Mouse (Mus musculus) MEL (cell line): Measurements from ENCODE around the gene Gm5901. TPM values are rescaled to one million over a fixed set of nuclear protein-coding genes. Genes with fewer than 3 reads are reported as not detected.

Source experiments
- DNase-seq: peaks from one replicate; pipeline ENCODE4 v3.0.0; 2011; ENCODE audit warnings: low read depth, low spot score
- H3K27ac ChIP-seq: 2 replicates; pipeline ENCODE4 v1.5.1; 2012; ENCODE audit warnings: low read depth, mild to moderate bottlenecking, control low read depth, low read length, moderate library complexity; ENCODE audit not compliant: control insufficient read depth
- H3K27me3 ChIP-seq, 2 experiments: fragments of 150-350 bp in 1 of 2; sonication (generic) in 1 of 2; 2 replicates each; pipeline ENCODE4 v1.6.1; 2012; ENCODE audit warnings: low read length in 2 of 2, mild to moderate bottlenecking in 2 of 2, improper control_type of control experiment in 1 of 2, moderate library complexity in 1 of 2; ENCODE audit not compliant: insufficient read depth in 2 of 2, control insufficient read depth in 1 of 2
- H3K36me3 ChIP-seq, 2 experiments: 2 replicates each; pipeline ENCODE4 v1.6.1; 2012 to 2014; ENCODE audit warnings: low read length in 2 of 2, improper control_type of control experiment in 1 of 2, inconsistent platforms in 1 of 2, mild to moderate bottlenecking in 1 of 2; ENCODE audit not compliant: insufficient read depth in 2 of 2, control insufficient read depth in 1 of 2
- H3K4me1 ChIP-seq, 2 experiments: fragments of 150-350 bp in 1 of 2; sonication (generic) in 1 of 2; 2 replicates each; pipeline ENCODE4 v1.6.1; 2012; ENCODE audit warnings: low read length in 2 of 2, improper control_type of control experiment in 1 of 2, mild to moderate bottlenecking in 1 of 2; ENCODE audit not compliant: insufficient read depth in 2 of 2, control insufficient read depth in 1 of 2
- H3K4me3 ChIP-seq, 2 experiments: fragments of 150-350 bp in 1 of 2; sonication (generic) in 1 of 2; 2 replicates each; pipeline ENCODE4 v1.5.1; 2012; ENCODE audit warnings: low read depth in 2 of 2, low read length in 2 of 2, mild to moderate bottlenecking in 2 of 2, moderate library complexity in 2 of 2, control low read depth in 1 of 2, improper control_type of control experiment in 1 of 2; ENCODE audit not compliant: control insufficient read depth in 1 of 2, insufficient read depth in 1 of 2
- H3K79me2 ChIP-seq: 2 replicates; pipeline ENCODE4 v1.6.1; 2012; ENCODE audit warnings: mild to moderate bottlenecking, low read length, moderate library complexity; ENCODE audit not compliant: control insufficient read depth, poor library complexity, insufficient read depth
- H3K9ac ChIP-seq: 2 replicates; pipeline ENCODE4 v1.6.1; 2012; ENCODE audit warnings: low read depth, mild to moderate bottlenecking, control low read depth, low read length, moderate library complexity; ENCODE audit not compliant: control insufficient read depth, poor library complexity, severe bottlenecking
- H3K9me3 ChIP-seq: fragments of 150-350 bp; sonication (generic); replicated peaks from 2 replicates; pipeline ENCODE4 v1.6.1; 2012; ENCODE audit warnings: mild to moderate bottlenecking, low read length, improper control_type of control experiment, moderate library complexity; ENCODE audit not compliant: insufficient read depth
- BHLHE40 ChIP-seq: IDR thresholded peaks from 2 replicates; pipeline ENCODE4 v1.6.1; 2012; ENCODE audit warnings: low read depth, mild to moderate bottlenecking, inconsistent platforms, low read length, improper control_type of control experiment, borderline replicate concordance
- CHD1 ChIP-seq: IDR thresholded peaks from 2 replicates; pipeline ENCODE4 v1.6.1; 2012; ENCODE audit warnings: low read depth, mild to moderate bottlenecking, inconsistent platforms, low read length, improper control_type of control experiment
- CTCF ChIP-seq, 3 experiments: IDR thresholded peaks in 2 of 3; conservative IDR thresholded peaks in 1 of 3; 2 replicates each; pipeline ENCODE4 v1.5.1; 2011 to 2012; ENCODE audit warnings: low read length in 3 of 3, low read depth in 2 of 3, mild to moderate bottlenecking in 2 of 3, improper control_type of control experiment in 1 of 3, inconsistent platforms in 1 of 3, mixed read lengths in 1 of 3, moderate library complexity in 1 of 3; ENCODE audit not compliant: control insufficient read depth in 1 of 3, insufficient read depth in 1 of 3, poor library complexity in 1 of 3, severe bottlenecking in 1 of 3
- E2F4 ChIP-seq: IDR thresholded peaks from 2 replicates; pipeline ENCODE4 v1.6.1; 2011; ENCODE audit warnings: low read depth, low read length, improper control_type of control experiment, borderline replicate concordance
- EP300 ChIP-seq, 2 experiments: IDR thresholded peaks; 2 replicates each; pipeline ENCODE4 v1.6.1; 2011; ENCODE audit warnings: improper control_type of control experiment in 2 of 2, low read length in 2 of 2, low read depth in 1 of 2, mild to moderate bottlenecking in 1 of 2
- ETS1 ChIP-seq: IDR thresholded peaks from 2 replicates; pipeline ENCODE4 v1.6.1; 2012; ENCODE audit warnings: low read depth, mild to moderate bottlenecking, inconsistent platforms, low read length, improper control_type of control experiment, moderate library complexity
- MAFK ChIP-seq: IDR thresholded peaks from 2 replicates; pipeline ENCODE4 v1.6.1; 2011; ENCODE audit warnings: low read depth, mild to moderate bottlenecking, low read length, improper control_type of control experiment, borderline replicate concordance
- MAX ChIP-seq: IDR thresholded peaks from 2 replicates; pipeline ENCODE4 v1.6.1; 2011; ENCODE audit warnings: low read length, improper control_type of control experiment
- MAZ ChIP-seq: IDR thresholded peaks from 2 replicates; pipeline ENCODE4 v1.6.1; 2012; ENCODE audit warnings: low read depth, mild to moderate bottlenecking, inconsistent platforms, low read length, improper control_type of control experiment
- POLR2A ChIP-seq, 2 experiments: IDR thresholded peaks; 2 replicates each; pipeline ENCODE4 v1.6.1; 2011 to 2012; ENCODE audit warnings: low read length in 2 of 2, mild to moderate bottlenecking in 2 of 2, control low read depth in 1 of 2, improper control_type of control experiment in 1 of 2, low read depth in 1 of 2, moderate library complexity in 1 of 2; ENCODE audit not compliant: control insufficient read depth in 1 of 2, insufficient read depth in 1 of 2, poor library complexity in 1 of 2
- POLR2AphosphoS5 ChIP-seq: IDR thresholded peaks from 2 replicates; pipeline ENCODE4 v1.6.1; 2012; ENCODE audit warnings: low read depth, borderline replicate concordance, mild to moderate bottlenecking, inconsistent platforms, low read length, moderate library complexity, mixed read lengths
- SIN3A ChIP-seq: IDR thresholded peaks from 2 replicates; pipeline ENCODE4 v1.6.1; 2012; ENCODE audit warnings: low read length, improper control_type of control experiment, inconsistent platforms
- TAL1 ChIP-seq: IDR thresholded peaks from 2 replicates; pipeline ENCODE4 v1.6.1; 2012; ENCODE audit warnings: mild to moderate bottlenecking, inconsistent platforms, low read length, moderate library complexity, mixed read lengths
- TCF12 ChIP-seq: IDR thresholded peaks from 2 replicates; pipeline ENCODE4 v1.6.1; 2014; ENCODE audit warnings: low read depth, mild to moderate bottlenecking, inconsistent platforms, low read length, improper control_type of control experiment, moderate library complexity
- UBTF ChIP-seq: IDR thresholded peaks from 2 replicates; pipeline ENCODE4 v1.6.1; 2012; ENCODE audit warnings: low read depth, mild to moderate bottlenecking, inconsistent platforms, low read length, improper control_type of control experiment, moderate library complexity, borderline replicate concordance; ENCODE audit not compliant: insufficient read depth
- ZC3H11A ChIP-seq: IDR thresholded peaks from 2 replicates; pipeline ENCODE4 v1.6.1; 2012; ENCODE audit warnings: low read depth, mild to moderate bottlenecking, inconsistent platforms, low read length, improper control_type of control experiment
- polyA plus RNA-seq, 2 experiments: library from polyadenylated mRNA; stranded (reverse) in 1 of 2; unstranded in 1 of 2; fragments of >175 nt in 1 of 2; fragments of >200 nt in 1 of 2; gene quantifications; 2 replicates each; pipeline versions ENCODE4 v1.2.1 to v1.2.4; 2012; ENCODE audit warnings: low replicate concordance in 2 of 2, low read depth in 1 of 2; ENCODE audit not compliant: insufficient read length in 2 of 2, insufficient read depth in 1 of 2, missing spikeins in 1 of 2
- total RNA-seq: library from RNA; depleted of rRNA; stranded (reverse); fragments of 300-350 nt; gene quantifications from 2 replicates; pipeline ENCODE4 v1.2.3, GENCODE M21; 2012

The Gm5901 gene
- total and polyA plus RNA-seq, 3 experiments, result 0.31 to 1.7 TPM; not detected in 1

- no peaks in the 10 kb centered on the region; the same call in 1 of the 2 replicates for H3K79me2 ChIP-seq
- H3K9ac ChIP-seq, result no peak overlapping the region
- DNase-seq, result no peak
- no peak for TF ChIP-seq SIN3A
- TF ChIP-seq POLR2A (IDR thresholded peaks at IDR 0.05; ENCODE audit: control insufficient read depth in 1 of 2, insufficient read depth in 1 of 2, low read depth in 1 of 2, low read length in 2 of 2, poor library complexity in 1 of 2), result no peak
- no peak for TF ChIP-seq CTCF (IDR thresholded peaks at IDR 0.05 in 2 of 3, conservative IDR thresholded peaks at IDR 0.05 in 1 of 3; ENCODE audit: control insufficient read depth in 1 of 3, insufficient read depth in 1 of 3, low read depth in 2 of 3, low read length in 3 of 3, poor library complexity in 1 of 3, severe bottlenecking in 1 of 3)
- TF ChIP-seq TCF12, result no peak
- TF ChIP-seq MAFK, result no peak
- no peak for TF ChIP-seq ZC3H11A
- no peak for TF ChIP-seq UBTF
- TF ChIP-seq MAX, result no peak
- TF ChIP-seq POLR2AphosphoS5, result no peak
- TF ChIP-seq MAZ, result no peak
- no peak for TF ChIP-seq CHD1
- peaks cover 0 to 11% of the 10 kb centered on the region in 2 experiments; a peak in 2 of 4 replicates for H3K4me1 ChIP-seq
- H3K9me3 ChIP-seq, result no peaks in the 10 kb centered on the region
- no peak overlapping the region for H3K27ac ChIP-seq
- H3K4me3 ChIP-seq, result no peak overlapping the region
- peaks cover 0 to 23% of the 10 kb centered on the region in 2 experiments; a peak in 3 of 4 replicates for H3K36me3 ChIP-seq
- no peaks in the 10 kb centered on the region for H3K27me3 ChIP-seq
Observed at GRCm38 (mm10) chr7:105394606-105395005, 19.8 kb downstream of the Gm5901 start.

- Histone ChIP-seq H3K9me3 (no peaks in the 10 kb centered on the region), H3K9ac (no peak overlapping the region), H3K27ac (no peak overlapping the region), H3K27me3 (no peaks in the 10 kb centered on the region), H3K4me3 (no peak overlapping the region), H3K36me3 (peaks cover 0 to 23% of the 10 kb centered on the region in 2 experiments; a peak in 3 of 4 replicates), H3K79me2 (no peaks in the 10 kb centered on the region; the same call in 1 of the 2 replicates), H3K4me1 (peaks cover 0 to 11% of the 10 kb centered on the region in 2 experiments; a peak in 2 of 4 replicates)
- TF ChIP-seq E2F4, result no peak
- TF ChIP-seq EP300 (IDR thresholded peaks at IDR 0.05; ENCODE audit: low read depth in 1 of 2, low read length in 2 of 2), result no peak
- DNase-seq, result peak; percentile 23
Observed at GRCm38 (mm10) chr7:105395131-105395820, 20.4 kb downstream of the Gm5901 start.

- Histone ChIP-seq H3K9ac (no peak overlapping the region), H3K9me3 (no peaks in the 10 kb centered on the region), H3K36me3 (peaks cover 0 to 23% of the 10 kb centered on the region in 2 experiments; a peak in 3 of 4 replicates), H3K27ac (no peak overlapping the region), H3K4me3 (no peak overlapping the region), H3K79me2 (no peaks in the 10 kb centered on the region; the same call in 1 of the 2 replicates), H3K4me1 (peaks cover 0 to 11% of the 10 kb centered on the region in 2 experiments; a peak in 2 of 4 replicates), H3K27me3 (no peaks in the 10 kb centered on the region)
- peak; percentile 51 for DNase-seq
- TF ChIP-seq ETS1 (0 out of 2 replicates have a peak, but pooled peaks have one; percentile 16), POLR2A (IDR thresholded peaks at IDR 0.05; ENCODE audit: control insufficient read depth in 1 of 2, insufficient read depth in 1 of 2, low read depth in 1 of 2, low read length in 2 of 2, poor library complexity in 1 of 2) (no peak), BHLHE40 (no peak), TAL1 (0 out of 2 replicates have a peak, but pooled peaks have one; percentile 11), EP300 (IDR thresholded peaks at IDR 0.05; ENCODE audit: low read depth in 1 of 2, low read length in 2 of 2) (peak; percentile 28 to 44; a peak in 2 of 4 replicates)
Observed at GRCm38 (mm10) chr7:105396126-105396525, 21.3 kb downstream of the Gm5901 start.
